Mouse (Mus musculus) mouse embryonic stem cell (cell line): ENCODE data around the gene Tmem50b.
"Not testable (repeated sequence)": the region's sequence is repeated elsewhere in the genome, so short reads cannot be mapped to it uniquely, and the experiment has no call there.

Experiments
- in situ Hi-C, 2 experiments: fragments of 300-500 bp; cut with MboI; formaldehyde crosslinking; loops; 1 replicate in 1 of 2; 3 replicates in 1 of 2; pipeline ENCODE4 v1.14.3; 2019 to 2020; ENCODE audit warnings: low sequenced_read_pairs in 2 of 2, low pct_unique_long_range_greater_than_20kb in 1 of 2, mixed read lengths in 1 of 2; ENCODE audit not compliant: unreplicated experiment in 1 of 2

The Tmem50b gene

GRCm38 (mm10) chr16:91548586-91548985 lies 49.0 kb downstream of the Tmem50b start:
- in situ Hi-C loops, result no loop called here

DNA sequence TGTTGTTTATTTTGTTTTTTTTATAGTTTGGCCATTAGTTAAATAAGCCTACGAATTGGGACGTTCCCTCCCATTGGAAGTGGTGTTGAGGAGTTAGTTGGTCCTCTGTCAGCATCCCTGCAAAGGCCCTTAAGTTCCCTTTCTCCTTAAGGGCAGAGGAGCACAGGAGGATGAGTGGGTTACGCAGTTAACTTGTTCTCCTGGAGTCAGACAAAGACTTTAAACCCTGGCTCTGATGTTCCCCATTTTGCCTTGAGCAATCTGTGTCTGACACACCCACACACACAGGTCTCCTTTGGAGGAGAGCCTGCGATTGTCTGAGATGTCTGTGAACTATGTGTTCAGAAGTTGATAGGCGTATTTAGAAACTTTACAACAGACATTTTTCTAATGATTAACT lies 49.6 kb downstream of the Tmem50b start:
- in situ Hi-C loops, result no loop called here

GRCm38 (mm10) chr16:91546836-91547741 lies 50.5 kb downstream of the Tmem50b start, which contains the start of gene Ifngr2:
TSS of gene Ifngr2 (plus strand) at chr16:91547072.
- in situ Hi-C loops, result no loop called here

DNA sequence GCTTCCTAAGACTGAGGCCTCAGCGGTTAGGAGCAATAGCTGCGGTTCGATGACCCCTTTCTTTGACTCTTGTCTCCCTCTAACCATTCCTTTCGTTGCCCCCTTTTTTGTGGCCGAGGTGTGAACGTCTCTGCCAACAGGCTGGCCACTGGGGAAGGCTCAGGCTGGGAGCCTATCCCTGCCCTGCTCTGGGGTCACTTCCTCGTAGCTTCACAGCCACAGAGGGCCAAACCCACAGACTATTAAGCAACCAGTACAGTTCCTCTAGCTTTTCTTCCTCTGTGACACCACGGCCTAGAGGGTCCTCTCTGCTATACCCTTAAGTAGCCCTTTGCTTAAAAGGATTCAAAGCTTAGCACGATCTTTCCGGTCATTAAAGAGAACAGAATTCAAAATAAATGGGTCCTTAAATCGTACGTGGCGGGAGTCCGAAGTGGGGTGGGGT lies 51.2 kb downstream of the Tmem50b start:
- in situ Hi-C loops, result no loop called here

DNA sequence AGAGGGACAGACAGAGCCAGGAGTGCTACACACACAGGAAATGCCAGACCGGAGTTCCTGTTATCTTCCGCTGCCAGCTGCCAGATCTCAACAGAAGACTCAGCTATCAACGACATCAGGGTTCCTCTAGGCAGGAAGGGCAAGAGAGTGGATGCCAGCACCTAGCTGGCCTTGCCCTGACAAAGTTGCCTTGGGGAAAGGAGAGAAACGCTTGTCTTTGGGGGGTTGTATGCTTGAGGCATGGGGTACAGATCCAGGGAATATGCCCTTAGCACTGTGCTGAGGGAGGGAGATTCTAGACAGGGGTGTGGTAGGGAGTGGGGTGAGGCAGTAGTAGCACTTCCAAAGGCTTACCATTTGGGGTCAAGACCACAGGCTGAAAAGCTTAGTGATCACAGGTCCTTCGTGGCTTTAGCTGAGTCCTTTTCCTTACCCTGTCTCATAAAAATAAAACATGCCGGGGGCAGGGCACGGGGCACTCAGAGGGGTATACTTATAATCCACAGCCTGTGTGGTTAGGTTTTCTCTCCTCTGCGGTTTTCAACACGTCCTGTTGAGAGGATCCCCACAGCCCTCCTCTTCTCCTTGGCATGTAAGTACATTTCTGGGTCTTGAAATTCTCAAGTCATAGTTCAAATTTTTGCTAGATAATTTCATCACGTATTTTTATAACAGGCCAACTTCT lies 51.9 kb downstream of the Tmem50b start:
- in situ Hi-C loops, result no loop called here

GRCm38 (mm10) chr16:91543619-91544018 lies 54.0 kb downstream of the Tmem50b start:
- in situ Hi-C loops, result no loop called here

- in situ Hi-C loops, result no loop called here
These were observed 56.0 kb downstream of the Tmem50b start for GRCm38 (mm10) chr16:91541573-91542081.

GRCm38 (mm10) chr16:91538513-91538912 lies 59.1 kb downstream of the Tmem50b start:
- in situ Hi-C loops, result no loop called here

DNA sequence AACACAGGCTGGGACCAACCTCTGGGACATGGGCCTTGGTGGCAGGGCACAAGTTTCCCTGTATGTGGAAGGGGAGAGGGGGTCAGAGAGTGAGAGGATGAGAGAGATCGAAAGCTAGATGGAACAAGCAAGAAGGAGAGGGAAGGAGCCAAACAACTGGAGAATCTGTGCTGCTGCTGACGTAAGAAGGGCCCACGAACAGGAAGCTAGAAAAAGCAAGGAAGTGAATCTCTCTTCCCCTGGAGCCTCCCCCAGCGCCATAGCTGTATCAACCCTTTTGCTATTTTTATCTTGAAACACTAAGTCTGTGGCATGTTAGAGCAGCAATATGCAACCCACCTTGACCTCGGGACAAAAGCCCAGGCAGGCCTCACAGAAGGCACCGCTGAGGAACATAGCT lies 59.5 kb downstream of the Tmem50b start:
- in situ Hi-C loops, result no loop called here

- in situ Hi-C loops, result no loop called here
These were observed 60.5 kb downstream of the Tmem50b start for GRCm38 (mm10) chr16:91537065-91537464.

DNA sequence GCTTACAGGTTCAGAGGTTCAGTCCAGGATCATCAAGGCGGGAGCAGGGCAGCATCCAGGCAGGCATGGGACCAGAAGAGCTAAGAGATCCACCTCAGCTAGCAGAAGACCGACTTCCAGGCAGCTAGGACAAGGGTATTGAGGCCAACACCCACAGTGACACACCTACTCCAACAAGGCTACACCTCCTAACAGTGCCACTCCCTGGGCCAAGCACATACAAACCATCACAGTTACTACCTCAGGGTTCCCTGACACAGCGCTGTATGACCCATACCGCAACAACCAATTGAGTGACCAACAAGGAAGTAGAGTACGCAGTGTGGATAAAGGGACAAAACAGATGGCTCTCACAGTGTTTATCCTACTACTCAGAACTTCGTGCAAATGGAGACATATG lies 61.2 kb downstream of the Tmem50b start:
- in situ Hi-C loops, result no loop called here

DNA sequence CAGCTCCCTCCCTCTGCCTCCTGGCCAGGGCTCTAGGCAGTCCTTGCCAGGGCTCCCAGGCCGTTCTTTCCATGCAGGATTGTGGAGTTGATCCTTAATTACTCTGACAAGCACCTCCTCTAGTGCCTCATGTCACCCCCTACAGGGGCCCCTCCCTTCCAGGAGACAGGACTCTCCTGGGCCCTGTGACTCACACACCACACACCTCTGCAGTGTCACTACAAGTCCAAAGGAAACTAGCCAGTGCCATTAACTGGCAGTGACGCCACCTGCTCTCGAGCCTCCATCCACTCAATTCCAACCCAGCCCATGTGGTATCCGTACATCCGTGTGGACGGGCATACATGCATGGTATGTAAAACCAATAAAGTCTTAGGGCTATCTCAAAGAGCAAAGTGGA lies 62.7 kb downstream of the Tmem50b start:
- in situ Hi-C loops, result no loop called here

GRCm38 (mm10) chr16:91534477-91534876 lies 63.1 kb downstream of the Tmem50b start:
- in situ Hi-C loops, result no loop called here

GRCm38 (mm10) chr16:91533097-91534001 lies 64.3 kb downstream of the Tmem50b start:
- in situ Hi-C loops, result no loop called here

GRCm38 (mm10) chr16:91532429-91532828 lies 65.2 kb downstream of the Tmem50b start:
- in situ Hi-C loops, result no loop called here

DNA sequence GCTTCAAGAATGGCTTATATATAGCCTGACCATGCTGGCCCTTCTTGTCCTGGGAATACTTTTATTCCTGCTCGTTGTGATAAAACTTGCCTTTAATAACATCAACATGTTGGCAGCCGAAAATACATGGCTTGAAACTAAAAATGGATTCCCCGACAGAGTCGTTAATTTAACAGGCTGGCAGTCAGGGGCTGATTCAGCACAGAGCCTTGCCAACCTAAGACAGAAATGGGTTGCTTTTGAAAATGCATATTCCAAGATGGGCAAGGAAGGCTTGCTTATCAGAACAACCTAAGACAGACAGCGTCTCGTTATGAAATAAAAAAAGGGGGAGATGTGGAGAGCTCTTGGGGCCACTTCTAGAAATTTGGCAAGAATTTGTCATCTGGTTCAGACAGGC lies 65.7 kb downstream of the Tmem50b start:
- in situ Hi-C loops, result no loop called here

- in situ Hi-C loops, result not testable (repeated sequence)
These were observed 66.8 kb downstream of the Tmem50b start for GRCm38 (mm10) chr16:91530830-91531229.

DNA sequence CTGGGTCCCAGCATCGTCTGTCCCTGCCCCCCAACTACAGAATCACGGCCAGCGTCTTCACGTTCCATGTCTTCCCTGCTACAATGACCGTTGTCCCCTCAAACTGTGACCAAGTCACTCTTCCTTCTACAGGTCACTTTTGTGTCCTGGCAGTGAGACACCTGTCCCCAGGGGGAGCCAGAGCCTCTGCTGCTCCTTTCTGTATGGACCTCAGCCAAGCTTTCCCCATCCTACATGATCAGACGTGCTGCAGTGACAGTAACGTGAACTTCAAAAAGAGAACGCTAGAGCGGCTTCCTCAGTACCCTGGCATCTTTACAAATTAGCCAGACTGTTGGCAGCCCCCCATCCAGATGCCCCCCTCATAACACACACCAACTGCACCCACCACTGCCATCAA lies 69.0 kb downstream of the Tmem50b start:
- in situ Hi-C loops, result no loop called here
